Mouse (Mus musculus): ENCODE data around the gene Gpc5. TPM values are rescaled to one million over a fixed set of nuclear protein-coding genes. Genes with fewer than 3 reads are reported as not detected.

Gpc5 gene
- polyA plus RNA-seq, 1 experiment from 2014 or later, result 1.5 TPM

DNA sequence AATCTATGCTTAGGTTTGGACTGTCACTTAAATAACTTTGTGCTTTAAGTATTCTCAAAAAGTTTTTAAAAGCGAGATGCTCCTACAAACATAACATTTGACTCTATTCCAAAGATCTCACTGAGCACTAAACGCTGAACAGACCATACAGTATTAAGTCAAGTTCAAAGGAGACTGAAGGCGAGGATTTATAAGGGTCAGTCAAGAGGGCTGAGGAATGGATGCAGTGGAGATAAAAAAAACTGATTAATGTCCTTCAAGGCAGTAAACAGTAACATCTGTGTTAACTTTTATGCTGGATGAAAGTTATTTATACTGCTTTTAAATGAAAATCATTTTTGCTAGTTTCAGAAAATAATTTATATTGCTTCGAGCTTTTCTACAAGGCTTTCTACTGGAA is 906.9 kb downstream of the Gpc5 start:
- H3K4me2 ChIP-seq, result no peak overlapping the region
- H3K9ac ChIP-seq, result no peak overlapping the region
- WGBS, result 36% methylated on average over 4 of the region's 4 CpGs
- H3K27me3 ChIP-seq, result no peaks in the 10 kb centered on the region
- no peaks in the 10 kb centered on the region for H3K4me1 ChIP-seq
- H3K27ac ChIP-seq, result no peak overlapping the region
- no peaks in the 10 kb centered on the region for H3K9me3 ChIP-seq
- H3K4me3 ChIP-seq, result no peak overlapping the region
- no peaks in the 10 kb centered on the region for H3K36me3 ChIP-seq
- ATAC-seq (ENCODE audit: insufficient number of reproducible peaks, low FRiP score, low TSS enrichment, low read depth), result no peak

DNA sequence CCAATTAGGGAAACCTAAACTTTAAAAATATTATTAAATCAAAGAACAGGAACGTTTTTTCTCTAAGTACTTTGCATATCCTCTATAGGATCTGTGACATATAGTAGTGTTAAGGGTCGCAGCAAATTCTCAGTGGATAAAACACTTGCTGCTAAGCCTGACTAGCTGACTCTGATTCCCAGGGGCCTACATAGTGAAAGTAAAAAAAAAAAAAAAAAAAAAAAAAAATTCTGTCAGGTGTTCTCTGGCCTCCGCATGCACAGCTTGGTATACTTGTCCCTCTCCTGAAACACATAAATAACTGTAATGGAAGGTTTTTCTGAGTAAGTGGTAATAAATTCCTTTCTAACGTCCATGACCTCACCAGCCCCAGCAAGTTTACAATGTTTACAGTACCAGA is 995.0 kb downstream of the Gpc5 start:
- H3K4me1 ChIP-seq, result no peaks in the 10 kb centered on the region
- WGBS, result 35% methylated on average over 4 of the region's 4 CpGs
- H3K9me3 ChIP-seq, result no peaks in the 10 kb centered on the region
- no peak overlapping the region for H3K27ac ChIP-seq
- H3K36me3 ChIP-seq, result no peaks in the 10 kb centered on the region
- no peak overlapping the region for H3K4me2 ChIP-seq
- H3K9ac ChIP-seq, result no peak overlapping the region
- H3K4me3 ChIP-seq, result no peak overlapping the region
- no peak for ATAC-seq (ENCODE audit: insufficient number of reproducible peaks, low FRiP score, low TSS enrichment, low read depth)
- H3K27me3 ChIP-seq, result no peaks in the 10 kb centered on the region

DNA sequence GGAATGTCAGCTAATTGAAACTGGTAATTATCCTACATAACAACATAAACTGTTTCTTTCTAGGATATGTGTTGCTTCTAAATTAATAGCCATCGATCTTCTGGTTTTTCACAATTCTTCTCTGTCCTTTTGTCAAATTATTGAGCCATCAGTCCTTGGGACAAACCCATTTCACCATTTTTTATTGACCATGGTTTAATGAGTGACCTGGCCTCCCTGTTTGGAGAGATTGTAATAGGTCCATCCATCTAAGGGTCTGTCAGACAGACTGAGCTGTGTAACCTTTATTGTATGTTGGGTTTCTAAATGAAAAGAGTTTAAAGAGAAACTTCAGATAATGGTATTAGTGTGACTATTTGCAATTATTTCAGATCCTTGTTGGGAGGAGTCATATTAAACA is 1035.9 kb downstream of the Gpc5 start:
- Histone ChIP-seq H3K9ac (no peak overlapping the region), H3K36me3 (no peaks in the 10 kb centered on the region), H3K4me2 (no peak overlapping the region), H3K27ac (no peak overlapping the region), H3K27me3 (no peaks in the 10 kb centered on the region), H3K9me3 (no peaks in the 10 kb centered on the region), H3K4me3 (no peak overlapping the region), H3K4me1 (no peaks in the 10 kb centered on the region)
- 90% methylated on average over 1 of the region's 1 CpGs for WGBS
- no peak for ATAC-seq (ENCODE audit: insufficient number of reproducible peaks, low FRiP score, low TSS enrichment, low read depth)

DNA sequence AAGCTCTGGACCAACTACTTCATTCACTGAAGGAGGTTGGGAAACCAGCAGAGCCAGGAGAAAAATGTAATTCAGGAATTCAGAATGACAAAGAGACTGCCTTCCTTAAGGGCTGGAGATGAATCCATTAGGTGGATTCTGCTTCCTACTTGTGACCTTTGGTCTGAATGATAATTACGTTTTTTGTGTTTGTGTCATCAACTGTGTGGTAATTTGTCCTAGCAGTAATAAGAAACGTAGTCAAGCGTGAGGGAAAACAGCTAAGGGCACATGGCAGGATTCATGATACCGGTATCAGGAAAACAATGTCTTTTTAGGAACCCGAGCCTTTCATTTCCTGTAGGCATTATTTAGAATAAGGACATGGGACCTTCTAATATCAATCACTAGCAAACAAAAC is 1045.3 kb downstream of the Gpc5 start:
- no peak overlapping the region for H3K27ac ChIP-seq
- no peaks in the 10 kb centered on the region for H3K9me3 ChIP-seq
- ATAC-seq (ENCODE audit: insufficient number of reproducible peaks, low FRiP score, low TSS enrichment, low read depth), result no peak
- no peaks in the 10 kb centered on the region for H3K4me1 ChIP-seq
- 75% methylated on average over 5 of the region's 5 CpGs for WGBS
- H3K9ac ChIP-seq, result no peak overlapping the region
- H3K4me2 ChIP-seq, result no peak overlapping the region
- no peaks in the 10 kb centered on the region for H3K27me3 ChIP-seq
- no peaks in the 10 kb centered on the region for H3K36me3 ChIP-seq
- H3K4me3 ChIP-seq, result no peak overlapping the region

DNA sequence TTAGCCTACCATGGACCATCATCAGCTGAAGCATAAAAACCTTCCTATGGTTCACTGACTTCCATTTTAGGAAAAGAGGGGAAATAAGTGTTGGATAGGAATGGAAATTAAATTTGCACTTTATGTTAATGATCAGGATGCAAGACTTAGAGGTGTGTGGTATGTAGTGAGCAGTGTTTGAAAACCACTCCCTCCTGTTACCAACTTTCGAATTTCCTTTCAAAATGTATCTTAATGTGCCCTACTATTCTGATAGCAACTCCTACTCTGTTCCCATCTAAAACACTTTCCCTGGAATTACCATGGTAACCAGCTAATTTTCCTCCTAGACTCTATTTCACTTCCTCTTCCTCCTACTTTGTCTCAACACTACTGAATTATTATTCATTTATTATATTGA is 1045.8 kb downstream of the Gpc5 start:
- no peak overlapping the region for H3K4me2 ChIP-seq
- no peak overlapping the region for H3K27ac ChIP-seq
- no peaks in the 10 kb centered on the region for H3K36me3 ChIP-seq
- no peak overlapping the region for H3K4me3 ChIP-seq
- no peaks in the 10 kb centered on the region for H3K9me3 ChIP-seq
- H3K4me1 ChIP-seq, result no peaks in the 10 kb centered on the region
- H3K9ac ChIP-seq, result no peak overlapping the region
- ATAC-seq (ENCODE audit: insufficient number of reproducible peaks, low FRiP score, low TSS enrichment, low read depth), result no peak
- H3K27me3 ChIP-seq, result no peaks in the 10 kb centered on the region
- WGBS, result 59% methylated on average over 1 of the region's 1 CpGs

DNA sequence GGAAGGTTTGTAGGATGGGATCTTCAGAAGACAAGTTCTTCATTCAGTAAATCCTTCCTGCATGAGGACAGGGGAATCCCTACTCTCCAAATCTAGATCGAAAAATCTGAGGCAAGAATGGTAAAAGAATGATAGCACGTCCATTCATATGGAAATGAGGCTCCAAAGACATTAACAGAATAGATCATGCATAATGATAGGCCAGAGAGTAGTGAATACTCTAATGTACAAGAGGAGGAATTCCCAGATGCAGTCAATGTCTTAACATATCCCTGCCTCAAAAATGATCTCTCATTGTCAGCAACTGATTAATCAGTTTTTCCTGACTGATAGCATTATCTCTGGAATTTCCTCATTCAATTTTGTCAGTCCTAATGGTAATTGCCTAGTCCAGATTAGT is 1070.6 kb downstream of the Gpc5 start:
- Histone ChIP-seq H3K4me1 (no peaks in the 10 kb centered on the region), H3K4me3 (no peak overlapping the region), H3K27ac (no peak overlapping the region), H3K27me3 (no peaks in the 10 kb centered on the region), H3K9ac (no peak overlapping the region), H3K4me2 (no peak overlapping the region), H3K36me3 (no peaks in the 10 kb centered on the region), H3K9me3 (no peaks in the 10 kb centered on the region)
- WGBS, result 82% methylated on average over 2 of the region's 2 CpGs
- ATAC-seq (ENCODE audit: insufficient number of reproducible peaks, low FRiP score, low TSS enrichment, low read depth), result no peak

DNA sequence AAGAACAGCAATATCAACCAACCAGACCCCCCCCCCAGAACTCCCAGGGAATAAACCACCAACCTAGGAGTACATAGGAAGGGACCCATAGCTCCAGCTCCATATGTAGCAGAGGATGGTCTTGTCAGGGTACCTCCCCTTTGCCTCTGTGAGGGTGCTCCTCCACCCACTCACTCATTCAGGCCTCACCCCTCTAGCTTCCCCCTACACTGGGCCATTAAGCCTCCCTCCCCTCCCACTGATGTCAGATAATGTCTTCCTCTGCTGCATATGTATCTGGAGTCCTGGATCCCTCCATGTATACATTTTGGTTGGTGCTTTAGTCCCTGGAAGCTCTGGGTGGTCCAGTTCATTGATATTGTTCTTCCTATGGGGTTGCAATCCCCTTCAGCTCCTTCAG is 1075.4 kb downstream of the Gpc5 start:
- Histone ChIP-seq H3K27me3 (no peaks in the 10 kb centered on the region), H3K4me2 (no peak overlapping the region), H3K9me3 (no peaks in the 10 kb centered on the region), H3K4me3 (no peak overlapping the region), H3K27ac (no peak overlapping the region), H3K36me3 (no peaks in the 10 kb centered on the region), H3K4me1 (no peaks in the 10 kb centered on the region), H3K9ac (no peak overlapping the region)
- ATAC-seq (ENCODE audit: insufficient number of reproducible peaks, low FRiP score, low TSS enrichment, low read depth), result no peak

DNA sequence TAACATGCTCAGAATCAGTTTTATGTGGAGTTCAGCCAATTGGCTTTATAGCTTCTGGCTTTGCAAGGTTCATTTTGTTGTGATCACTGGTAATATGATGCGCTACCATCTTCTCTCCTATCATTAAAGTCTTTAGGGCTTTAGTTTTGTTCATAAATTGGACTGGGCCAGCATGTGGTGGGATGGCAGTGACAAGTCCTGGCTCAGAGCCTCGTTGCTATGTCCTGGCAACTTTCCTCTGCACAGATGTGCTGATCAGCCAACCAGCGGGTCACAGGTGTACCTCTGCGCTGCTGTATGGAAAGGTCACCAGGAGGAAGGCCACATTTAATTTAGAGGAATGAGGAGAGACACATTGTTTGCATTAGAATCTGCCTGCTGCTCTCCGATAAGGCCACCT is 1077.1 kb downstream of the Gpc5 start:
- Histone ChIP-seq H3K9me3 (no peaks in the 10 kb centered on the region), H3K27ac (no peak overlapping the region), H3K4me1 (no peaks in the 10 kb centered on the region), H3K4me3 (no peak overlapping the region), H3K9ac (no peak overlapping the region), H3K36me3 (no peaks in the 10 kb centered on the region), H3K27me3 (no peaks in the 10 kb centered on the region), H3K4me2 (no peak overlapping the region)
- ATAC-seq (ENCODE audit: insufficient number of reproducible peaks, low FRiP score, low TSS enrichment, low read depth), result no peak
- 62% methylated on average over 5 of the region's 5 CpGs for WGBS

DNA sequence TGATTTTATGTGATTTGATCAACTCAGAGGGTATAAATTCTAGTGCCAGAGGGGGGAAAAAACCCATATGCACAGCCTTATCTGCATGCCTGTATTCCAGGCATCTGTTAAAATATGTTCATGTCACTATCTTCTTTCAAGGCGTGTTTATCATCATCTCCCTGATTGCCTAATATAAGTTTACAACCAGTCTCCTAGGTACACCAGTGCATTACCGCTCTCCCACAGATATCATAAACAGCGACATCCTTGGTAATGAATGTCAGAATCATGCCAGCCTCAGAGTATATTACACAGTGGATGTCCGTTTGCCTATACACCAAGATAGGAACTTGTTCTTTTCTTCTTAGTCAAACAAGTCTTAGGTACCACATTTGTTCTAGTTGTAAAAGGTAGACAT is 1095.0 kb downstream of the Gpc5 start:
- H3K27me3 ChIP-seq, result no peaks in the 10 kb centered on the region
- ATAC-seq (ENCODE audit: insufficient number of reproducible peaks, low FRiP score, low TSS enrichment, low read depth), result no peak
- H3K9ac ChIP-seq, result no peak overlapping the region
- WGBS, result 82% methylated on average over 4 of the region's 4 CpGs
- H3K4me1 ChIP-seq, result no peaks in the 10 kb centered on the region
- H3K9me3 ChIP-seq, result no peaks in the 10 kb centered on the region
- H3K4me3 ChIP-seq, result no peak overlapping the region
- no peaks in the 10 kb centered on the region for H3K36me3 ChIP-seq
- no peak overlapping the region for H3K27ac ChIP-seq
- H3K4me2 ChIP-seq, result no peak overlapping the region

DNA sequence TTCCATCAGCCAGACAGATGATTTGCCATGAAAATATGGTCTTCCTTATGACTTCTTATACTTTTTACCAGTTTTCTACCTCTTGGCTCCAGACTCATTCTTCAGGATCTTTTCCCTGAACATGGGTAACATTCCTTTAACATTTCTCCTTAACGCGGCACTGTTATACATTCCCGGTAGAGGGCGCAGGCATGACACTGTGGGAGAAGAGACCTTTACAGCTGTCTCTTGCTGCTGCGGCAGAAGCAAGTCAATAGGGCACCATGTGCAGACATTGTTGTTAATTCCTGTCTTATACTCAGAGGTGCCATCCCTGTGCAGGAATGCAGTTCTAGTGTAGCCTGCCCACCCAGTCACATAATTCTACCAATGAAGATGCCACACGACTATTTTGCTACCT is 1115.0 kb downstream of the Gpc5 start:
- H3K27ac ChIP-seq, result no peak overlapping the region
- H3K4me1 ChIP-seq, result no peaks in the 10 kb centered on the region
- H3K27me3 ChIP-seq, result no peaks in the 10 kb centered on the region
- 34% methylated on average over 6 of the region's 6 CpGs for WGBS
- H3K4me2 ChIP-seq, result no peak overlapping the region
- ATAC-seq (ENCODE audit: insufficient number of reproducible peaks, low FRiP score, low TSS enrichment, low read depth), result no peak
- no peaks in the 10 kb centered on the region for H3K9me3 ChIP-seq
- no peaks in the 10 kb centered on the region for H3K36me3 ChIP-seq
- no peak overlapping the region for H3K9ac ChIP-seq
- no peak overlapping the region for H3K4me3 ChIP-seq

DNA sequence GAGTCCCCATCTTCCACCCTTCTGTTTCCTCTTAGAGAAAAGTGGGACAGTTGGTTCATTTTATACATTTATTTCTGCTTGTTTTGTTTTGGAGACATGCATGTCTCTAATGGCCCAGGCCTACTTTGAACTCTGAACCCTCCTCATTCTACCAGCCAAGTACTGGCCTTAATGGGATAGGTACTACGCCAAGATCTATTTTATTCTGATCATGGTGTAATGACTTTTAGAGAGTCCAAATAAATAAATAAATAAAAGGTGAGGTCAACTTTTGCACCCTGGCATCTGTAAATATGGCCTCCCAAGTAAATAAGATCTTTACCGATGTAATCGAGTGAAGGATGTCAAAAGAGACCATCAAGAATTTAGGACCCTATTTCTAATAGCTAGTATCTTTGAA is 1116.6 kb downstream of the Gpc5 start:
- no peak overlapping the region for H3K9ac ChIP-seq
- WGBS, result 88% methylated on average over 3 of the region's 3 CpGs
- H3K27ac ChIP-seq, result no peak overlapping the region
- H3K4me1 ChIP-seq, result no peaks in the 10 kb centered on the region
- H3K4me2 ChIP-seq, result no peak overlapping the region
- no peaks in the 10 kb centered on the region for H3K9me3 ChIP-seq
- H3K4me3 ChIP-seq, result no peak overlapping the region
- H3K27me3 ChIP-seq, result no peaks in the 10 kb centered on the region
- no peak for ATAC-seq (ENCODE audit: insufficient number of reproducible peaks, low FRiP score, low TSS enrichment, low read depth)
- no peaks in the 10 kb centered on the region for H3K36me3 ChIP-seq

DNA sequence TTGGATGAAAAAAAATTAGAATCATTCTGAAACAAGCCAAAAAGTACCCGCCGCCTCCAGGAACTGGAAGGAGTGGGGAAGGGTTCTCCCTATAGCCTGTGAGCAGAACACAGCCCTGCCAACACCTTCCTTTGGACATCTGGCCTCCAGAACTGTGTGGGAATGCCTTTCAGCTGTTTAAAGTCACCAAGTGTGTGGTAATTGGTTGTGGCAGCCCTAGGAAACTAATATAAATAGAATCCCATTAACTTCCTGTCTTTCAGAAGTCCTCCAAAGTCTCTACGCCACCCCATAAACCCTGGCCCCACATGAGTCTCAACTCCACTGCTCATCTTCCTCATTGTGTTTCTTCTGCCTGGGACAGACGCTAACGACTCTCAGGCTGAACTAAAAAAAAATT is 1117.0 kb downstream of the Gpc5 start:
- ATAC-seq (ENCODE audit: insufficient number of reproducible peaks, low FRiP score, low TSS enrichment, low read depth), result no peak
- no peak overlapping the region for H3K4me3 ChIP-seq
- H3K4me2 ChIP-seq, result no peak overlapping the region
- H3K27ac ChIP-seq, result no peak overlapping the region
- no peak overlapping the region for H3K9ac ChIP-seq
- WGBS, result 28% methylated on average over 5 of the region's 5 CpGs
- no peaks in the 10 kb centered on the region for H3K27me3 ChIP-seq
- H3K9me3 ChIP-seq, result no peaks in the 10 kb centered on the region
- no peaks in the 10 kb centered on the region for H3K36me3 ChIP-seq
- H3K4me1 ChIP-seq, result no peaks in the 10 kb centered on the region

DNA sequence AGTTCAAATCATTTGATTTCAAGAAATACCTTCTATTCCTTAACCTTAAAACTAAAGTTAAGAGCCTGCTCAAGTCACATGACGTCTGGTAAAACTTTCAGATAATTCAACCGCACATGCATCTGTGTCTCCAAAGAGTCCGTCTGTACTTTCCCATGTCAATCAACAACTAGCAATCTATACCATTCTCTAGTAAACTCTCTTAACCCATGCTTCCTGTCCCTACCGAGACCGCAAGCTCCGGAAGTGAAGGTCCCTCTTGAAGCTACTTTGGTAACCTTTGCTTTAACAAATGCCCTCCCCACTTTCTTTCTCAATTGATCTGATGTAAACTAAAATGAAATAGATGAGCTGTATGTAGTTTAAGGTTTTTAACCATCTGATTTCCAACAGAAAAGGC is 1118.3 kb downstream of the Gpc5 start:
- Histone ChIP-seq H3K36me3 (no peaks in the 10 kb centered on the region), H3K4me1 (no peaks in the 10 kb centered on the region), H3K4me3 (no peak overlapping the region), H3K4me2 (no peak overlapping the region), H3K9me3 (no peaks in the 10 kb centered on the region), H3K9ac (no peak overlapping the region), H3K27ac (no peak overlapping the region), H3K27me3 (no peaks in the 10 kb centered on the region)
- 75% methylated on average over 6 of the region's 6 CpGs for WGBS
- no peak for ATAC-seq (ENCODE audit: insufficient number of reproducible peaks, low FRiP score, low TSS enrichment, low read depth)
